Mouse (Mus musculus): ENCODE results near the gene Cpsf6.

The Cpsf6 gene

DNA sequence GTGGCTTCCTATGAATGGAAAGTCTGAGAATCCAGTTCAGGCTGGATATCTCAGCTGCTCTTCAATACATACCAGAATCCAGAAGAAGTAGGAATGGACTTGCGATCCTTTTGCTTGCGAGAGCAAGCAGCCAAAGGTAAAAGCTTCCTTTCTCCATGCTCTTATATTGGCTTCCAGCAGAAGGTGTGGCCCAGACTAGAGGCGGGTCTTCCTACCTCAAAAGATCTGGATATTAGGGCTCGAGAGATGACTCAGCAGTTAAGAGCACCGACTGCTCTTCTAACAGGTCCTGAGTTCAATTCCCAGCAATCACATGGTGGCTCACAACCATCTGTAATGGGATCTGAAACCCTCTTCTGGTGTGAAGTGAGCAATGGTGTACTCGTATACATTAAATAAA lies at the start of gene Cpsf6:
TSS of gene Cpsf6 (minus strand) at position 108 of the 400 bp plus-strand sequence.
- DNase-seq (ENCODE audit: low read depth), result no peak

DNA sequence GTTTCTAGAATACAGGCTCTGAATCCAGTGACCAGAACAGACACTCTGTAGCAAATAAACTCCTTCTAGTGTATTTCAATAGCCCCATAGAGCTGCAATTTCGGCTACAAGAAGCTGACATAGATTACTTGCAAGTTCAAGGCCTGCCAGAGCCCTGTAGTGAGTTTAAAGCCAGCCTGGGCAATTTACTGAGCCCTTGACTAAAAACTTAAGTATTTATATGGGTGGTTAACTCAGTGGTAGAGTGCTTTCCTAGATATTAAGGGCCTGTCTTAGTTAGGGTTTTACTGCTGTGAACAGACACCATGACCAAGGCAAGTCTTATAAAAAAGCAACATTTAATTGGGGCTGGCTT lies 46.8 kb upstream of the Cpsf6 start:
- no peak for DNase-seq (ENCODE audit: low read depth)

DNA sequence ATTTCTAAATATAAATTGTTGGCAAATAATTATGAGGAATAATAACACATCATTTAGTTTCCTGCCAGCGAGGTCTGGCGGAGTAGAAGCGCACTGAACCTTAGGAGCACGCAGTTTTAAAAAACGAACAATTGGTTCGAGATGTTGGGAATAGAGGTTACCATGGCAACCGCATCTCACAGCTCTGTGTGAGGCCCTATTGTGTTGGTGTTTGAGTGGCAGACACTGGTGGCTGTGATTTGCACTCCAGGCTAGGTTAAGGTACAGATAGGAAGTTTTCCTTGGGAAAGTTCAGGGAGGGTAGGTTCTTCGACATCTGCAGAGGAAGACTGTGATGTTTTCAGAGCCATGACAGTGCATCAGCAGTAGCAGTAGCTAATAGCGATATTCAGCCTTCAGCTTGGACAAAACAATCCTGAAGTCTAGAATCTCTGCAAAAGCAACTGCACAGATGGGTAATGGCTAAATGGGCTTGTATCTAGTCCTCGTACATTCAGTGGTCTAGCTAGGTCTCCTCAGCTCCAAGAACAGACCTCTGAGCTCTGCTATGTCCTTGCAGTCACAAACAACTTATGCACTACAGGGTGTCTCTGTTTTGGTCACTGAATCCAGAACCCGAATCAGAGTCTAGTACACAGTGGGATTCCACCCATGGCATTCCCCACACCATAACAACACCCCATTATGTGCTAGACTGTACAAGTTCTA lies 46.2 kb upstream of the Cpsf6 start:
- no peak for DNase-seq (ENCODE audit: low read depth)

DNA sequence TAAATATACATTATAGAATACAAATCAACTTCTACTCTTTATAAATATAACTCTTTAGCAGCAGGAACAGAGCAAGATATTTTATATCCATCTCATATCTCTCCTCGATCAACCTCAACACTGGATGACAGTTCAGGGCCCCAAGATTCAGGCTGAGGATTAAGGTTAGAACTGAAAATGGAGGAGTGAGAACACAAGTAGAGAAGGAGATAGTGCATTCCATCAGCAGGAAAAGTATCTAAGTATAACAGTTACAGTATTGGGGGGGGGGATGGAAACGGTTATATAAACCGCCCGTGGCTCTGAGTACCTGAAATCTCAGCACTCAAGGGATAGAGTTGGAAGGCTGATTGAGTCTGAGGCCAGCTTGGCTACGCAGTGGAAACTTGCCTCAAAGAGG lies 45.2 kb upstream of the Cpsf6 start:
- DNase-seq (ENCODE audit: low read depth), result no peak

DNA sequence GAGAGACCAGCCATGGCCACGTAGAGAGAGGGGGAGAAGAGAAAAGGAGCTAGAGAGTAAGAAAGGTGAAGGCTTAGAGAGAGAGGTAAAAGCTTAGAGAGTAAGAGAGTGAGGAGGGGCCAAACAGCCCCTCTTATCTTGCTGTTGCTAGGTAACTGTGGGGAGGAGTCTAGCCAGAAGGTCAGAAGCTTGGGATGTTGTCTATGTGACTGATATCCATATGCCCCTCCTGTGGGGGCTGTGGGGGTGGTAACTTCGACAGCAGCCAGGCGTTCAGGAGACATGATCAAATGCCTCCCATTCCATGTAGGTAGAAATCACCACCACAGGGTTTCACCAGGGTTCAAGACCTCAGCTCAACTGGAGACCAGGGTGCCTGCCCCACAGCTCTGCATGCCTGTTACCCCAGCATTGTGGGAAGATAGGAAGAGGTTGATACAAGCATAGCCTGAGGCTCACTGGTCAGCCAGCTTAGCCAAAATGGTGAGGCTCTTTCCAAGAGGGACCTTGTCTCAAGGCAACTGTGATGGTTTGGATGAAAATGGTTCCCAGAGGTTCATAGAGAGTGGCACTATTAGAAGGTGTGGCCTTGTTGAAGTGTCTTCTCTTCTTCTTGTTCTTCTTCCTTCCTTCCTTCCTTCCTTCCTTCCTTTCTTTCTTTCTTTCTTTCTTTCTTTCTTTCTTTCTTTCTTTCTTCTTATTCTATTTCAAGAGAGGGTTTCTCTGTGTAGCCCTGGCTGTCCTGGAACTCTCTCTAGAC lies 44.5 kb upstream of the Cpsf6 start:
- no peak for DNase-seq (ENCODE audit: low read depth)

DNA sequence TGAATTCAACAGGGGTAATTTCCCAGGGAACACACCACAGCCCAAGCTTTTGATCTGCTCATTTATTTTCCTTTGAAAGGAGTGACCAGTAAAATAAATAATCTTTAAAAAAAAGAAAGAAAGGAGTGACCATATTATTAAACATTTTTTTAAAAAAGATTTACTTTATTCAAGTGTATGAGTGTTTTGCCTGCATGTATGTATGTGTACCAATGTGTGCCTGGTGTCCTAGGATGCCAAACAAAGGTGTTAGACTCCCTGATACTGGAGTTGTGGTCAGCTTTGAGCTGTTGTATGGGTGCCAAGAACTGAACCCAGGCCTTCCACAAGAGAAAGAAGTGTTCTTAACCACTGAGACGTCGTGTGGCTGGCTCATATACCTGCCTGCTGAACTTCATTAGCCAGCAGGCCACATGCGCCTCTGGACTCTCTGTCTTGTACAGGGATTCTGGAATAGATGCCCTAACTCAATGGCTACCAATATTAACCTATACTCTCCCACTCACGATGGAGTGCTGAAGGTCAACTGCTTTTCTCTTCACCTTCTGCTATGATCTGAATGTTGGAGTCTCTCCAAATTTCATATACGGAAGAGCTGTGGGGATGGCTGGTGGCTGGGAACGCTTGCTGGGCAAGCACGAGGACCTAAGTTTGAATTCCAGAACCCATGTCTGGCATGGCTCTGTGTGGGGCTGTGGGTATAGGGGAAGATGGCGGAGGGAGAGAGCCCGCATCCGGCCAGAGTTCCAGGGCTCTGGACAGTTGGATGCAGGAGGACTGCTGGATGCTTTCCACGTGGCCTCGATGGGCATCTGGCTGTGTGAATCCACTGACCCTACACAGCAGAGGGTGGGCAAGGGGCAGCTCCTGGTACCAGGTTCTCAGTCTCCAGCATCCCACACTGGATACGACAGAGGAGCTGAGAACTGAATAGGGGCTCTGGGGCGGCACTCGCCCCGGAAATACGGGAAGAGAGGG lies 43.5 kb upstream of the Cpsf6 start:
- DNase-seq (ENCODE audit: low read depth), result no peak

DNA sequence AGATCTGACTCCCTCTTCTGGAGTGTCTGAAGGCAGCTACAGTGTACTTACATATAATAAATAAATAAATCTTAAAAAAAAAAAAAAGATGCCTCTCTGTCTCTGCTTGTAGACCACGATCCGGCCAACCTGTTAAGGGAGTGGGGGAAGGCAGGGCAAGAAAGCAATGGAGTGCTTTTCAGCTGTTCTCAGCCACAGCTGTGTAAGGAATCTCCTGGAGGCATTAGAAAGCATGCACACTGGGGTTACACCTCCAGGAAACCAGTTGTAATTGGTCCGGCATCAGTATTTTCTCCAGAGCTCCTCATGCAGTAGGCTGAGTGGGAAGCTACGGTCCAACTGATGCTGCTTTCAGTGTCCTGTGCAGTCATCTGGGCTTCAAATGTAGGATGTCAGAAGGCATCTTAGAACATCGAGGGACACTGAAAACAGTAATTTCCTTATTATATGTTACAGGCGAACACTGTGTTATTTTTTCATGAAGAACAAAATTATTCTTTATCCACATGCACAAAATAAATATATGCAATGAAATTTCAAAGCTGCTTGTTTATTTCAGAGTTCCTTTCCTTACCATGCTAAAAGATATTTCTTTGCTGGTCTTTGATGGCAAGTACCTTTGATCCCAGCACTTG lies 42.5 kb upstream of the Cpsf6 start:
- no peak for DNase-seq (ENCODE audit: low read depth)

DNA sequence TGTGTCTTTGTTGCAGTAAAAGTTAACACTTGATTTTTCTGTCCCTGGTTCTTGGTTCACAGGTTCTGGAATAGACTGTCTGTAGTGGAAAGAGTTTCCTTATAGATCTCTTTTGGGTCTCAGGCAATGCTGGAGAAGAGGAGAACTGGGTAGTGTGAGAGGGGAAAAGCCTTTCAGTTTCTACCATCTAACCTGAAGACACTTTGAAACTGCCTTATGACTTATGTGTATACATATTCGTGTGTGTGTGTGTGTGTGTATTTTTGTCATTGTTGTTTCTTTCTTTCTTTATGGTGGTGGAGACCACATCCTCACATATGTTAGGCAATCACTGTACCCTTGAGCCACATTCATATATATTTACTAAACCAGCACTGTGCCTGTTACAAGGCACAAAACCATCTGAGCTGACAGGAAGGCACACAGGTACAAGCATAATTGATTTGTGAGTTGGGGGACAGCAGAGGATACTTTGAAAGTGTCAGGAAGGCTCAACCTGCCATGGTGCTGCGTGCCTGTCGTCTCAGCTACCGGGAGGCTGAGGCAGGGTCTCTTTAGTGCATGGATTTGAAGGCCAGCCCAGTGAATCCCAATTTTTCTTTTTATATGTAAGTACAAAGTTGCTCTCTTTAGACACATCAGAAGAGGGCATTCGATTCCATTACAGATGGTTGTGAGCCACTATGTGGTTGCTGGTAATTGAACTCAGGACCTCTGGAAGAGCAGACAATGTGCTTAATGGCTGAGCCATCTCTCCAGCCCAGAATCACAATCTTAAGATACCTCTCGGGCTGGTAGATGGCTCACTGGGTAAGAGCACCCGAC lies 41.7 kb upstream of the Cpsf6 start:
- no peak for DNase-seq (ENCODE audit: low read depth)

DNA sequence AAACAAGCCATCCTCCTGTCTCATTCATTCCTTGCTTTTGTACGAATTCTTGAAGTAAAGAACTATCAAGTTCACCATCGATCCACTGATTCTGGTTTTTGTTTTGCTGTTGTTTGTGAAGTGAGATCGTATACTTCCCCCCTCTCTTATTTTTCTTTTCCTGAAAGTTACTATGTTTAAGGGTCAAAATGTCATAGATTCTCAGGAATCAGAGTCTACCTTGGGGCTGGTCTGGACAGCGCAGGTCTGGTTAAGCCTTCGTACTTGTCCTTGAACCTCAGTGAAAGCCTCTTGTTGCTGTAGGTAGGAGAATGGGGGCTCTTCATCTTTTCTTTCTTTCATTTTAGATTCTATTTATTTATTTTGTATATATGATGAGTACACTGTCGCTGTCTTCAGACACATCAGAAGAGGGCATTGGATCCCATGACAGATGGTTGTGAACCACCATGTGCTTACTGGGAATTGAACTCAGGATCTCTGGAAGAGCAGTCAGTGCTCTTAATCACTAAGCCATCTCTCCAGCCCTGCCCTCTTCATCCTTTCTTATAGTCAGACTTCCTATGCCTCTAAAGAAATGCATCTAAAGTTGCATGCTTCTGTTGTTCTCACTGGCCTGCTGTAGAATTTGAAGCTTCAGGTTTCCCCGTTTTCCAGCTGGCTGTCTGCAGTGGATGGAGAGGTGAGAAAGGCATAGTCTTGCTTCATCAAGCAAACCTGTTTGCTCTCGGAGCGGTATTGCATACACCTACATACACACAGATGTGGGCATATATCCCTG lies 40.9 kb upstream of the Cpsf6 start:
- DNase-seq (ENCODE audit: low read depth), result no peak

DNA sequence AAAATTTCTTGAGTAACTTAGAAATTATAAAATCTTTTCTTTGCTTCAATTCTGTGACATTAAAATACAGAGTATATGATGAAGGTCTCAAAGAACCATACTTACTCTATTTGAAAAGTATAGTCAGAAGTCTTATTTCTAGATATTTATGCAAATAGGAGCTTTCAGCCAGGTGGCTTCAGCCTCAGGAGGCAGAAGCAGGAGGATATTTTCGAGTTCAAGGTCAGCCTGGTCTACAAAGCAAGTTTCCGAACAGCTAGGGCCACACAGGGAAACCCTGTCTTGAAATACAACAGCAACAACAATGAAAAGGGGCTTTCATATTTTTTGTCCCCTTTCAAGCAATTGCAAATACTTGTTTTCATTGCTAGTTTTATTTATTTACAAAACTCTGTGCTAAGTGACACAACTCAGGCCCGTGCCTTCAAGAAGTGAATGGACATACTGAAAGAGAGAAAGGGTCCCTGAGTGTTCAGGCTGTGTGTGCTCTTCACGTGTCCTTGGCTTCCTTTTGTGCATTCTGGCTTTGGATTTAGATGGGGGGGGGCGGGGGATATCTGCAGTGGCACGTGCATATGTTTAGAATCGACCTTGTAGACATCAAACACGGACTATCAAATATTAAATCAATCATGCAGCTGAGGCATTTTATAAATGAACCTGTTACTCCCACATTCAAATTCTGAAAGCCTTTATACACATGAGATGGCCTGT lies 39.9 kb upstream of the Cpsf6 start:
- DNase-seq (ENCODE audit: low read depth), result no peak

DNA sequence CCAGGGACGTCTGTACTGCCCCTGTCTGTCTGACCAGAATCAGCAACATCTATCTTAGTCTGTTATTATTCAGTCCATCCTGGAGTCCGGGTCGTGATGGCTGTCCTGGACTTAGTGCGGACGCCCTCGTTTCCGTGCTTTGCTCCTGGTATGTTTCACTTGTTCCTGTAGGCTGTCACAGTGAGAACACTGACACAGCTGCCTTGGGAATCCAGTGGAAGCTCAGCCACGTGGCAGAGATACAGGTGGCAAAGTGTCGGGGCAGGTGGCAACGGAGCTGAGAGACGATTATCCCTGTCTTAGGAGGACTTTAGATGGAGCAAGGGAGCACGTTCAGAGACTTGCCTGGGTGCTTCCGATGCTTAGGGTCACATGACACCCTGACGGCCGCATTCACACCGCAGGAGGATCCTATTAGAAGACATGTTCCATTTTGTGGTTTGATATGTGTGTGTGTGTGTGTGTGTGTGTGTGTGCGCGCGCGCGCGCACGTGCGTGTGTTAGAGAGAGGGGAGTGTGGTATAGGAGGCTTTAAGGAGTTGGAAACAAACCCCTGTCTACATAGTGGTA lies 38.9 kb upstream of the Cpsf6 start:
- DNase-seq (ENCODE audit: low read depth), result no peak

DNA sequence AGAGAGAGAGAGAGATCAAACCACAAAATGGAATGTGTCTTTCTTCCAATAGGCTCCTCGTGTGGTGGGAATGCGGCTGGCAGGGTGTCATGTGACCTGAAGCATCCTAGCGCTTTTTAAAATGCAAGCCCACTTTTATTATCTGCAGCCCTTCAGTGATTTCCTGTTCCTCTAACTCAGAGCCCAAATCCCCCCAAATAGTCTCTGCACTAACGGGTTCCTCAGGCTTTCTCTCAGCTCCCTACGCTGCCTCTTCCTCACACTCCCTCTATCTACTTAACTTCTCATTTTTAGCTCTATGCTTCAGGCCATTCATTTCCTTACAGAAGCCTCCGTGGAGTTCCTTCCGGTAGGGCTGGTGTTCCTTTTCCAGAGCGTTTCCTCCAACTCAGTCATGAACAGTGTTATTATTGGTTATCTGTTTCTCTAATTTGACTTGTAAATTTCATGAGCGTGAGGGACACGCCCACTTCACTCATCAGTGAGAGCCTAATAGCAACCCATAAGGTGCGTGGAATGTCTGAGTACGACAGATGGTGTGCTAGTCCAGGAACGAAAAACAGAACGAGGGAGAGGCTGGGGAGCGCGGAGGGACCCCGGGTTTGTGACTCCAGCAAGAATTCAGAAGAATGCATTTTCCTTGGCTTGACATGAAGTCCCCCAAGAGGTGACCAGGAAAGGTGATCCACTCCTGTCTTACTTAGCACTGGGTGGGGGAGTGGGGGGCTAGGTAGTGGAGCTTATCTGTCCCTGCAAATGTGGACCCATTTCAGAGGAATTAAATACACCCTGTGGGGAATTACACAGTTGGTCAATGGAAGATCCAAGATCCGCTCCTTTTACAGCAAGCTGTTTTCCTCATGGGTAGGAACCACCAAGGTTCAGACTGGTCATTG lies 38.2 kb upstream of the Cpsf6 start:
- peak; percentile 70 for DNase-seq (ENCODE audit: low read depth)

DNA sequence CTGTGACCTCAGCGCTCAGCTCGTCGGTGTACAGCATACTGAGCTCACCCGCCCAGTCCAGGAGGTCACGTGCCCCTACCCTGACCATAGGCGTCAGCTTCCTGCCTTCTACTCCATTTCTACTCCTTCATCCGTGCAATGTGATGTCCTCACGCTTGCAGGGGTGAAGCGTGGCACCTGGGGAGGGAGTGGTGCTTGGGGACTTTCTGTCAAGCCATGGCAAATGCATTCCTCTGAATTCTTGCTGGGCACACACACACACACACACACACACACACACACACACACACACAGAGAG lies 37.6 kb upstream of the Cpsf6 start:
- DNase-seq (ENCODE audit: low read depth), result no peak

DNA sequence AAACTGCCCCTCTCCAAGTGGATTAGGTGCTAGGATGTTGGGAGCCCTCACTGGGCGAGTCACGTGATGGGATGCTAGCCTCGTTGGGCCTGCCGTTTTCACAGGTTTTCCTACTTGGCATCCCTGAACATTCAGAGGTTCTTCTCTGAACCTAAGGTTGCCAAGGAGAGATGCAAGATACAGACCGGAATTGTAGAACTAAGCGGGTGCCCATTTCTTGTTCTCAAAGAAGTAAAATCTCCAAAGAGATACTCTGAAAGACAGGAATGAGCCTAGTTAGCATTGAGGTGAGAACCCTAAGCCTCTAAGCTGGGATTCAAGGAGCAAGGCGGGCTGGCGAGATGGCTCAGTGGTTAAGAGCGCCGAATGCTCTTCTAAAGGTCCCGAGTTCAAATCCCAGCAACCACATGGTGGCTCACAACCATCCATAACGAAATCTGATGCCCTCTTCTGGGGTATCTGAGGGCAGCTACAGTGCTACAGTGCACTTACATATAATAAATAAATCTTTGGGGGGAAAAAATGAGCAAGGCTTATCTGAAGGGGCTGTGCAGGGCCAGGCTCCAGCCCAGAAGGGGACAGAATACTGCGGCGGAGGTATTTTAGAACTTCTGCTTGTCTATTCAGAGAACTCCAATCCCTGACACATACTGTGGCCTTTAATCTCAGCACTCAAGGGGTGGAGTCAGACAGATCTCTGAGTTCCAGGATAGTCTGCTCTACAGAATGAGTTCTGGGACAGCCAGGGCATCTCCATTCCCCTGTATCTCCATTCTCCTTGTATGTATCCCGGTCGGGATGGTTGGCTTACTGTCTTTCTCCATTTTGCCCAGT lies 37.0 kb upstream of the Cpsf6 start:
- DNase-seq (ENCODE audit: low read depth), result no peak

DNA sequence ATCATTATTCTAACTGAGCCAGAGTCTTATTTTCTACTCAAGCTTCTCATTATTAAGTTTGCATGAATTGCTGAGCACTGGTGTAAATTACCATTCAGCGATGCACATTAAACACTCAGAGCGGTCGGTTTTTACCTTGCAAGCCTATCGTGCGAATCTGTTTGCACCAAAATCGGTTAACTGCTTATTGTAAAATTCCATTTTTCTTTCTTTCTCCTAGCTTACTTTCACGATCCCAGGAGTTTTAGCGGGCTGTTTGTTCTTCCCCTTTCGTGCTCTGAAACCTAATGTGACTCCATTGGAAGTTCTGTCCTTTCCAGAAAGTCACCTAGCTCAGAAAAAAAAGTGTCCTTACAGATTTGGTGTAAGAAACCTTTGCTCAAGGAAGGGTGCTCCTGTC lies 36.3 kb upstream of the Cpsf6 start:
- DNase-seq (ENCODE audit: low read depth), result no peak

DNA sequence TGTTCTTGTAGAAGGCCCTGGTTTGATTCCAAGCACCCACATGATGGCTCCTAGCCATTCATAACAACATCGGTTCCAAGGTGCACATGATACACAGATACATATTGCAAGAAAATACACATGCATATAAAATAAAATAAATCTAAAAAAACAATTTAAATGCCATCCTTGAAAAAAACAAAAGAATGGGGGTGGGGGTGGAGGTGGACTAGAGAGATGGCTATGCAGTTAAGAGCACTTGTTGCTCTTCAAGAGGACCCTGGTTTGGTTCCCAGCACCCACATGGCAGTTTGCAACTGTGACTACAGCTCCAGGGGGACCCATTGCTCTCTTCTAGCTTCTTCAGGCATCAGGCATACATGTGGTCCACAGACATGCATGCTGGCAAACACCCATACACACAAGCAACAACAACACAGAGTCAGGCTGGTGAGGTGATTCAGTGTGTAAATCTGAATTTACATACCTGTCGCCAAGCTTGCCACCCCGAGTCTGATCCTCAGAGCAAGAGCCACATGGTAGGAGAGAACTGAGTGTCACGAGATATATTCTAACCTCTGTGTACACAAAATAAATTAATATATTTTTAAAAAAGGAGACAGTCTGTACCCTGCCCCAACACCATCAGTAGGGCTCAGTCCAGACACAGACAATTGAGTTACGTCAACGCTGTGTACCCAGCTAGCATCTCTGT lies 35.7 kb upstream of the Cpsf6 start:
- no peak for DNase-seq (ENCODE audit: low read depth)

DNA sequence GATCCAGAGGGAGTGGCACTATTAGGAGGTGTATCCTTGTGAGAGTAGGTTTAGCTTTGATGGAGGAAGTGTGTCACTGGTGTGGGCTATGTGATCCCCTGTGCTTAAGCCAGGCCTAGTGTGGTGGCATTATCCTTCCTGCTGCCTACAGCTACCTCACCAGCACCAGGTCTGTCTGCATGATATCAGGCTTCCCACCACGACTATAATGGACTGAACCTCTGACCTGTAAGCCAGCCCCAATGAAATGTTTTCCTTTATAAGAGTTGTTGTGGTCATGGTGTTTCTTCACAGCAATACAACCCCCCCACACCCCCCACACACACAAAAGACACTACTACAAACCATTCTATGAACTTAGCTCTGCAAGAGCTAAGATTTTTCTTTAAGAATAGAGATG lies 34.9 kb upstream of the Cpsf6 start:
- DNase-seq (ENCODE audit: low read depth), result no peak
